Mouse (Mus musculus): Measurements from ENCODE around the gene Ski.
A peak's percentile ranks its signal among the peaks of the same experiment; 100 is the strongest.

Ski gene

DNA sequence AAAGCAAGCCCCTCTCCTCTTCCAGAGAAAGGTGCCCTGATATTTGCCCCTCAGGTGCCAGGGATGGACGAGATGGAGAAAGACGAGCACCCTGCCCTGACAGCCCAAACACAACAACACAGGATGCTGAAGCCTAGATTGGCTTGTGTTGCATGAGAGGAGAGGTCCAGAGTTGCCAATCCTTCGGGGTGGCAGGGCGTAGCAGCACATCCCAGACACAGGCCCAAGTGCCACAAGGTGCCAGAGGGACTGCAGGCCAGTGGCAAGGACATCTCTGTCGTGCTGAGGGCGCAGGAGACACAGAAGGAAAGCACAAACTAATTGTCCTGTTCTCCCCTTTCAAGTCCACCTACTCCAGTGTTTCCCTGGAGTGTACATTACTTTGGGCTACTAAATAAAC, 8.2 kb downstream of the Ski start:
- DNase-seq (ENCODE audit: low read depth, low spot score): no peak

GRCm38 (mm10) chr4:155213752-155214054, 8.7 kb downstream of the Ski start:
- DNase-seq (ENCODE audit: low read depth, low spot score): no peak

GRCm38 (mm10) chr4:155213052-155213751, 9.2 kb downstream of the Ski start:
- DNase-seq (ENCODE audit: low read depth, low spot score): no peak

DNA sequence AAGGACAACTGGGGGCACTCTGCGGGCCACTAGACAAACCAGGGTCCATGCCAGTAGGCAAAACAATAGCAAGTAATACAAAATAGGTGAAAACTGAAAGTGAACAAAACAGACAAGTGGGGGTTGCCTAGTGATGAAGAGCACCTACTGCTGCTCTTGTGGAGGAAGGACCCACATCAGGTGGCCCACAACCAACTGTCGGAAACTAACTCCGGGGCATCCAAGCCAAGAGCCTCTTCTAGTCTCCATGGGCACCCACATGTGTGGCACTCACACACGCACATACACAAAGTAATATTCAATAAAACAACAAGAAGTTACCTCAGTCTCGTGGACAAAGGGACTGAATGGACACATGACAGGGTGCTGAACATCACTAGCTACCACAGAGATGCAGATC, 12.9 kb downstream of the Ski start:
- peak; percentile 59 for DNase-seq (ENCODE audit: low read depth, low spot score)

- peak; percentile 47 for DNase-seq (ENCODE audit: low read depth, low spot score)
Measured at GRCm38 (mm10) chr4:155209079-155209478, 13.3 kb downstream of the Ski start.

GRCm38 (mm10) chr4:155208613-155209012, 13.8 kb downstream of the Ski start:
- DNase-seq (ENCODE audit: low read depth, low spot score): no peak

DNA sequence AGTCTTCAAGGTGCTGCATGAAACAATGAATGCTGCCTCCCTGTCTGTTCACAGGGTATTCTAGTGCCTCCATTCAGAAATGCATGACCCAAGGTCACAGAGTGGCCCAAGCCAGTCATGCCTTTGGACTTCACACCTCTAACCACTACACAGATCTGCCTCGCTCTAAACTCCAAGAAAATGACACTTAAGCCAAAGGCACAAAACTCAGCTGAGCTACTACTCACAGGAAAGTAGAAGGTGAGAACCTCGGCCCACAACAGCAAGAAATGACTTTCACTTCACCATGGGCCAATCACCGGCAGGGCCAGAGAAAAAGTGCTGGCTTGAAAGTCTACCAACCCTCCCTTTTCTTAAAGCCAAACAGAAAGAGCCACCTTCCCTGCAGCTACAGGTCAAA, 14.6 kb downstream of the Ski start:
- DNase-seq (ENCODE audit: low read depth, low spot score): peak; percentile 55

DNA sequence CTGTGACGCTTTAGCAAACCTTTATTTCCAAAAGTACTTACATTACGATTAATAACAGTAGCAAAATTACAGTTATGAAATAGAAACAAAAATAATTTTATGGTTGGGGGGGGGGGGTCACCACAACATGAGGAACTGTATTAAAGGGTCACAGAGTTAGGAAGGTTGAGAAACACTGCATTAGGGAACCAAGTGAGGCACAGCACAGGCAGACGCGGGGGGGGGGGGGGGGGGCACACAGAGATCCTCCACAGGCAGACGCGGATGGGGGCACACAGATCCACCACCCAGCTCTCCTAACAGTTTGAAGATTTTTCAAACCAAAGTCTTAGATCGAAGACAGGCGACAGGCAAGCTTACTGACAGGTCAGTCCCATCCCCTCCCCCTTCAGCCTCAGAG, 15.9 kb downstream of the Ski start:
- no peak for DNase-seq (ENCODE audit: low read depth, low spot score)

DNA sequence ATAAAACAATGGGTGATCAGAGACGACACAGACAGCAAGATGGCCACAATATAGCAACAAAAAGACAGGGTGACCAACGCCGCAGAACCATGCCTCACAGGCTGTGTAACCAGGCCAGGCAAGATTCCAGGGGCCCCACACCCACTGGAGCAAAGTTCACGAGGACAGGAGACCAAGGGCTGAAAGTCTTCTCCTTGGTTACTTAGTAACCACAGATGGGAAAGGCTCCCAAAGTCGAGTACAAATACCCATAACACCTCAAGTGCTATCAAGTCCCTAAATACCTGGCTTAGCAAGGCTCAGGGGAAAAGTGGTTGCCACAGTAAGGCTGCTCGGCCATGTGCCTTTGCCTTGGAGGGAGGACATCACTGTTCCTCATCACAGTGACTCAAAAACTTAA, 16.5 kb downstream of the Ski start:
- DNase-seq (ENCODE audit: low read depth, low spot score): no peak

GRCm38 (mm10) chr4:155201764-155202163, 20.6 kb downstream of the Ski start:
- no peak for DNase-seq (ENCODE audit: low read depth, low spot score)

DNA sequence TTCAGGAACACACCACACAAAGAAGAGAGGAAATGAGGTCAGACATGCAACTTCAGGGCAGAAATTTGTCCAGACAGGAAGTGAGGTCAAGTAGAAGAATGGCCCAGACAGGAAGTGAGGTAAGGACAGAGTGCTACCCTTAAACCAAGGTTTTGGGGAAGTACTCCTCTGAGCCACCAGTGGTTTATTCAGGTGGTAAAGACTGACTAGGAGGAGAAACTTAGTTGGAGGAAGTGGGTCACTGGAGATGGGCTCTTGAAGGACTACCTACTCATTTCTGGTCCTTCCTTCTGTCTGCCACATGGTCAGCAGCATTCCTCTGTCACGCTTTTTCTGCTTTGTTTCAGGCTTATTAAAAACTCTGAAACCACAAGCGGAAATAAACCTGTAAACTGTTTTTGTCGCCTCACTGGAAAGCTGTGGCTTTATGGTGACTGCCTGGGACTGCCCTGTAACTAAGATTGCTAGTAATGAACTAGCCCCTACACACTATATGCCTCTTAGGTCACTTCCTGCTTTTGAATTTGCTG, 21.5 kb downstream of the Ski start:
- DNase-seq (ENCODE audit: low read depth, low spot score): peak; percentile 95

DNA sequence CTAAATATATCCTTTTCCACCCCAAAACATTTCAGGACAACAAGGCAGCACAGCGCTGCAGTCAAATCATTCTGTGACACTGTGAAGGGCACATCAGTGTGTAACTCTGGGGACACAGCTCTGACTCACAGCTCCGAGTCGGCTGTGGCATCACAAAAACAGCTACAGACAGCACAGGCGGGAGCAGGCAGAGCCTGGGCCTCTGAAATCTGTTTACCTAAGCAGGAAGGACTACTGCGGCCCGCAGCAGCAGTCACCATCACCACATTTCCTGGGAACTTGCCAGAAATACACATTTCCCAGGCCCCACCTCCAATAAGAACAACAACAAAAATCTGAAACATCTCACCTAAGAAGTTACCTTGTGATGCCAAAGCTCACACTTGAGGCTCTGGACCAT, 24.7 kb downstream of the Ski start:
- DNase-seq (ENCODE audit: low read depth, low spot score): peak; percentile 84

DNA sequence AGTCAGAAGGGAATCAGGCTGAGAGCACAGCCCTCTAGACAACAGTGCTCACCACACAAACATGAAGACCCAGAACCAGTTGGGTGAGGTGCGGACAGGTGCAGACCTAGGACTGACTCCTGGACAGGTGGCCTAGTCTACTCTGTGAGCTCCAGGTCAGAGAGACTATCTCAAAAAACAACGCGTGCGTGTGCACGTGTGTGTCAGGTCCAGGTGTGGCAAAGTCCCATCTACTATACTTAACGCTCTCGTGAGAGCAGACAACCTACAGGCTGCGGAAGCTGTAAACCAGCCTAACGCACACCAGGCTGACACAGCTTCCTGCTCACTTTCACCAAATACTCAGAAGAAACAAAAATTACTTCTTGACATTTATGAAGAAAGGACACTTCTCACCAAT, 27.2 kb downstream of the Ski start:
- peak; percentile 37 for DNase-seq (ENCODE audit: low read depth, low spot score)

DNA sequence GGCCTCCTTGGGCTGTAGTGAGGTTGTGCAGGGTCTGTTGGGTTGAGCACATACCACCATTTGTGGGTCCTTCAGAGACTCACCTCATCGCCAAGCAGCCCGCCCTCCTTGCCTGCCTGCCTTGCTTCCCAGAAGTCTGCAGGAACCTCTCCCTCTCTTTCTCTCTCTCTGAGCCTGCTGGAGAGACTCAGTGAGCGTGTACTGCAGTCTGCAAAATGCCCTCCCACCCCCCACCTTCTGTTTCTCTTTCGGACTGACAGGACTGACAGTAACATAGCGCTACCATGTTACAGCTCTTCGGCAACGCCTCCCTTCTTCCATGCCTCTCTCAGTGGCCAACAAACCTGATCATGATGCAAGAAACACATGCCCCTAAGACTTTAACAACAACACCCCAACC, 32.1 kb downstream of the Ski start:
- no peak for DNase-seq (ENCODE audit: low read depth, low spot score)

DNA sequence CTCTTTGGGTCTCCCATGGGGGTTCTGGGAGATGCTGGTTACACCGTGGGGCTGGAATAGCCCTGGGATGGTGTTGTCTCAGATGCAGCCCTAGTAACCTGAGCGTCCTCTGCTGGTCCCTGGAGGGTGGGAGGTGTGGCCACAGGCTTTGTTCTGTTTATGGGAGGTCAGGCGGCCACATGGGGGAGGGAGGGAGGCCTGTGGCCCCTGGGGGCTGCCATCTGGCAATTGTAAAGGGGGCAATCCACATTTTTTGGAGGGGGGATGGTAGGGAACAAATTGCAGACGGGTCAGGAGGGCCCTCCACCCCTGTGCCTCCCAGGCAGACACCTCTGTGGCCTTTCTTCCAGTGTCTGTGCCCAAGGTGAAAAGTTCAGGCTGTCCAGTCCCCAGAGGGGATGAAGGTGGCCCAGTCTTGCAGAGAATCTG, 32.7 kb downstream of the Ski start:
- DNase-seq (ENCODE audit: low read depth, low spot score): no peak

DNA sequence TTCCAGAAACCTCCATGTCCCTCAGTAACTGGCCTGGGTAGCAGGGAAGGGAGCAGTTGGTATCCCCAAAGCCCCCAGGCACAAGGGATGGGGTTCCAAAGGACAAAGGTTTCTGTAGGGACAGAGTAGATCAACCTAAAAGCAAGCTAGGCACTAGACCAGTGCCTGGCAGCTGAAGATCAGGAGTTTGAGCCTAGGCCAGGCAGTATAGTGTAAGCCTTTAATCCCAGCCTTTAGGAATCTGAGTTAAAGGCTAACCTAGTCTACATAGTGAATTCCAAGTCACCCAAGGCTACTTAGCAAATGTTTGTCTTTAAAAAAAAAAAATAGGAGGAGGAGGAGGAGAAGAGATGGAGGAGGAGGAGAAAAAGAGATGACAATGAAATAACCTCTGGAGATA, 33.6 kb downstream of the Ski start:
- DNase-seq (ENCODE audit: low read depth, low spot score): no peak

DNA sequence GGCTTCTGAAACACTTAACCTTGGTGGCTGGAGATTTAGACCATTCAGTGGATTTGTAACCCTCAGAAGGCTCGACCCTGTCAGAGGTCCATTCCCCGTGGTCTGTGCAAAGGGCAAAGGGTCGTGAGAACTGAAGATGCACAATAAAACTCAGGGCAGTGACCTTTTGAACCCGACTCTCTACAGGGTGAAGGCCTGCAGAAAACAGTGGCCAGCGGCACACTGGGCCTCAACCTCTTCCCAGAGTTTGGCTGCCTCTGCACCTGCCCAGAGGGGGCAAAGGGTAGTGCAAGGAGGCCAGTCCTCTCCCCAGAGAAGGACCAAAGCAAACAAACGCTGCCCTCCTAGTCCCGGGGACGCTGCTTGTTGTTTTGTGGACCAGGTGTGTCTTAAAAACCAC, 34.1 kb downstream of the Ski start:
- no peak for DNase-seq (ENCODE audit: low read depth, low spot score)

DNA sequence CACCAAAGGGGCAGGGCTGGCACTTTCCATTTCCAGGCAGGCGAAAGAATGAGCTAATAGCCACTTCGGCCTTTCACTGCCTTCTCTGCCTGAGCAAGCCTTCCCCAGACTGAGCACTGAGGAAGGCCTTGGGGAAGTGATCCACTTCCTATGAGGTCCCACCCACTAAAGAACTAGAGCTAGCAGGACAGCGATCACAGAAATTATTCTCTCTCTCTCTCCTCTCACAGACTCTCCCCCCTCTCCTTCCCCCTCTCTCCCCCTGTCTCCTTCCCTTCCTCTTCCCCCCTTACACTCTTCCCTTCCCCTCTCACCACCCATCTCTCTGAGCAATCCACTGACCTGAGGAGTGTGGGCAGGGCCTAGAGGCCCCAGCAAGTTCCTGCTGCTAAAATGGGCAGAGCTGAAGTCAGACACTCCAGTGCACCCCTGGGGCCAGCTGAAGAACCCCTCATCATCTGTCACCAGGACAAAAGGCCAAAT, 35.2 kb downstream of the Ski start:
- no peak for DNase-seq (ENCODE audit: low read depth, low spot score)

DNA sequence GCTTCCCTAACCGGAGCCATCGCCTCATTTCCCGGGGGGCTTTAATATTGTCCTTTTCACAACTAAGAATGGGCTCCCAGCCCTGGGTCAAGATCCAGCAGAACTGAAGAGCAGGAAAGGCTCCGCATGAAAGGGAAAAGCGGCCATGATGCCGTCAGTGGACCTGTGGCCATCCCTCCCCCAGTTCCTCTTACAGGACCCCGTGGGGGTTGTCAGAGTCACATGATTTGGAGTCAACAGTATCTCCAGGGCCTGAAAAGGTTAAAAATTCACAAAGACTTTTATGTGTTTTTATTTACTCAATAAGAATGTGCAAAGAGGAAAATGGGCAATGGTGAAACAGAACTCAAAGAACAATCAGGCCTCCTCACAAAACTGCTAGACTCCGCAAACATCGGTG, 36.5 kb downstream of the Ski start:
- DNase-seq (ENCODE audit: low read depth, low spot score): no peak

DNA sequence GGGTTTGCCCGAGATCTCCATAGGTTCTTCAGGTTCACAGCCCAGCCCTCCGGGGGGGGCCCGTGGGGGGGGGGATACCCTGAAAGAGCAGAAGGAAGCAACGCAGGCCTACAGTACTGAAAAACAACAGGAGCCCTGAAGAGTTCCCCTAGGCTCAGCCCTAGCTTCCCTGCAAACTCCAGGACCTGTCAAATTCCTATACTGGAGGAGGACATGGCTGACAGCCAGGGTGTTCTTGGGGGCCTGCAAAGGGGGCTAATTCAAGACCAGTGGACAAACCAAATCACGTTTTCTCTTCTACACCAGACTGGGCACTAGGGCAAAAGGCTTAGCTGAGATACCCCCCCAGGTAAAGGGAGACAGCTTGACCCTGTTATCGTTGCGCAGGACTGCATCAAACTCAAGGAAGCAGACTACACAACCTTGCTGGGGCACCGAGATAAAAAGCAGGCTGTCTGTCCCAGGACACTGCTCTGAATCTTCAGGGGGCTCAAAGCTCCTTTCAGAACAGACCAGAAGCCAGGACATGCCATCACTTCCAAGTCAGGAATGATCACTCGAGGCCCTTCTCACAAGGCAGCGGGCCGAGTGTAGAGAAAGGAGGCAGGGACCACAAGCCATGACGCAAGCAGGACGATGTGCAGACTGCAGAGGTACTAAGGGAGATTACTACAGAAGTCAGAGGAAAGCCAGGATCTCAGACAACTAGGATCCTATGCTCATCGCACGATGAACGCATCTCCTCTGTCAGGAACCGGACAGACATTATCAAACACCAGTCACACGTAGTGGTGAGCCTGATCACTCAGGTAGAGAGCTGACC, 37.9 kb downstream of the Ski start:
- DNase-seq (ENCODE audit: low read depth, low spot score): no peak

DNA sequence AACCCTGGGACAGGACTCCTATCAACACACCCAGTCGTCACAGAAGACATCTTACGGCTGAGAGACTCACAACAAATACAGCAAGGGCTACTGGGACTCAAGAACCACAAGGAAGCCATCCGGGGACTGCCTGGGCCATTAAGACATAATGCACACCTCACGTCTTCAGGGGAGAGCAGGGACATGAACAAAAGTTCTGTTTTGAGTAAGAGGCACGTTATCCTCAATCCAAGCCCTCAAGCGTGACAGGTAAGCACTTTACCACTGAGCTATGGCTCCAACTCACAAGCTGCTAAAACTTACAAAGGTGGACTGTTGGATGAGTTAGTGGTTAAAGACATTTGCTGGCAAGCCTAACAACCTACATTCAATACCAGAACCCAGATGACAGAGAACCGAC, 39.2 kb downstream of the Ski start:
- no peak for DNase-seq (ENCODE audit: low read depth, low spot score)

DNA sequence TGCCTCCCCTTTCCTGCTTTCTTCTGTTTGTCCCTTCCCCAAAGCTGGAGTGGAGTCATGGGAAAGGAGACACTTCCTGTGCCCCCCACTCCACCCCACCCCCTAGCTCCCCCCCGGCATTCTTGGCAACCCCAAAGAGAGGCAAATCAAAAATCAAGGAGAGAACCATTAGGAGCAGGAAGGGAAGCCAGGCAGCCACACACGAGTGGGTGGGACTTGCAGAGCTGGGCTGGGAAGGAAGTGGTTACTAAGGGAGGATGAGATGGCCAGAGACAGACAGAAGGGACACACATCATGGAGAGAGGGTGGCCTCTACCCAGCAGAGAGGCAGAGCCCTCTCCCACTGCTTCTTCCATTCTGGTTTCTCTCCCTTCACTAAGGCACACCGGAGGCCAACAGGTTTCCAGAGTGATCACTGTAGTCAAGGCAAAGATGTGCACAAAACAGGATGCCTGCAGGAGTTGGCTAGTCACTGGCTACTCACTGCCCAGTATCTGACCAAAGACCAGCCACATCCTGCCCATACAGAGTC, 43.3 kb downstream of the Ski start:
- DNase-seq (ENCODE audit: low read depth, low spot score): peak; percentile 48

DNA sequence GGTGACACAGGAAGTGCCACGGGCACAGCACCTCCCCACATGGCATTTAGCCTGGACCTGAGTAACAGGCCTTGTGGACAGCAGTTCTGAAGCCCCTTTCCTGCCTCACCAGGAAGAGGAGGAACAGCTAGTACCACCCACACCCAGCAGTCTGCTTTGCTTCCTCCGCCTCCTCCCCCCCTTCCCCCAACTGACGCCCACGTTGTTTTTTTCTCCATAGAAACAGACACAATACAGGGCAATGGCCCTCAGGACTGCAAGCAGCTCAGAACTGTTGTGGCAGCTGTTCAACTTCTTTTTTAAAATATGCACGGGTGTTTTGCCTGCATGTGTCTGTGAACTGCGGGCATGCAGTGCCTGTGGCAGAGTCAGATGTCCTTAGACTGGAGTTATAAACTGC, 44.1 kb downstream of the Ski start:
- DNase-seq (ENCODE audit: low read depth, low spot score): peak; percentile 90
